Mouse (Mus musculus) intestine, postnatal 0 days (tissue): Measurements from ENCODE around the gene N4bp2l1. TPM values are rescaled to one million over a fixed set of nuclear protein-coding genes. Genes with fewer than 3 reads are reported as not detected.

Source experiments
- ATAC-seq: fragments of 200-750 bp; cut with Nextera tagmentation; 2 replicates; pipeline ENCODE4 v1.8.0; 2017; ENCODE audit warnings: mild to moderate bottlenecking, moderate TSS enrichment, moderate library complexity
- H3K27ac ChIP-seq: fragments of 300-500 bp; sonication (generic); 2 replicates; pipeline ENCODE4 v1.5.1; 2014; ENCODE audit warnings: mild to moderate bottlenecking, low read depth, low read length, moderate library complexity
- H3K27me3 ChIP-seq: fragments of 300-500 bp; sonication (generic); replicated peaks from 2 replicates; pipeline ENCODE4 v1.6.1; 2014; ENCODE audit warnings: low read length, mixed read lengths; ENCODE audit not compliant: control insufficient read depth, insufficient read depth
- H3K36me3 ChIP-seq: fragments of 300-500 bp; sonication (generic); 2 replicates; pipeline ENCODE4 v1.6.1; 2014; ENCODE audit warnings: mild to moderate bottlenecking, moderate library complexity; ENCODE audit not compliant: control insufficient read depth, insufficient read depth
- H3K4me1 ChIP-seq: fragments of 300-500 bp; sonication (generic); replicated peaks from 2 replicates; pipeline ENCODE4 v1.6.1; 2014; ENCODE audit warnings: antibody characterized with exemption, low read length, mixed read lengths; ENCODE audit not compliant: control insufficient read depth, insufficient read depth
- H3K4me2 ChIP-seq: fragments of 300-500 bp; sonication (generic); replicated peaks from 2 replicates; pipeline ENCODE4 v1.6.1; 2014; ENCODE audit warnings: low read depth, mild to moderate bottlenecking, moderate library complexity
- H3K4me3 ChIP-seq: fragments of 300-500 bp; sonication (generic); 2 replicates; pipeline ENCODE4 v1.5.1; 2014; ENCODE audit warnings: low read depth, low read length
- H3K9ac ChIP-seq: fragments of 300-500 bp; sonication (generic); 2 replicates; pipeline ENCODE4 v1.6.1; 2014; ENCODE audit warnings: mild to moderate bottlenecking, low read depth, low read length
- H3K9me3 ChIP-seq: fragments of 300-500 bp; sonication (generic); 2 replicates; pipeline ENCODE4 v1.6.1; 2016; ENCODE audit warnings: mixed run types; ENCODE audit not compliant: control insufficient read depth
- CTCF ChIP-seq: sonication (generic); IDR thresholded peaks from 2 replicates; pipeline ENCODE4 v1.5.1; 2016; ENCODE audit warnings: low read depth, mild to moderate bottlenecking, control low read depth, antibody characterized with exemption, moderate library complexity
- WGBS: fragments of 180-500 bp; shearing (Covaris S2); extraction: QIAGEN DNeasy Blood & Tissue Kit; methylation state at CpG from one replicate; pipeline ENCODE4 v1.1.7; 2014; 5-methylcytosine and 5-hydroxymethylcytosine counted together
- polyA plus RNA-seq: library from polyadenylated mRNA; unstranded; fragments of >200 nt; fragmentation: Nextera tagmentation; extraction: Ambion mirVana; gene quantifications from 2 replicates; pipeline ENCODE4 v1.2.1, GENCODE M21; 2015

The N4bp2l1 gene
- polyA plus RNA-seq, 1 experiment from 2014 or later = 21.1 TPM

DNA sequence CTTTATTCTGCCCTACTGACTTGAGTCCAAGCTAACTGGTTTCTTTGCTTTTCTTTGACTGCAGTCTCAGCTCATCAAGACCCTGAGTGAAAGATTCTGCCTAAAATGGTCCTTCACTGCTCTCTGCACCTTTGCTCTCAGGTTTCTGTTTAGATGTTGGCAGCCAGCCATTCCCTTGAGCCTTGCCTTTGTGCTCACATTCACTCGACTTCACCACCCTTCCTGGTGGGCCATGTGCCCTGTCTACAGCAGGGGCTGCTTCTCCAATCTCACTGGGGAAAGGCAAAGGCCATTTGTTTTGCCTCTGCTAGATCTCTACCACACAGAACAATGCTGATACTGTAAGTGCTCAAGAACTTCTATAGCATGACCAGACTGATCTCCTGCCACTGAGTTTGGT is 25.8 kb upstream of the N4bp2l1 start:
- H3K9ac ChIP-seq = no peak overlapping the region
- 31% methylated on average over 1 of the region's 1 CpGs for WGBS
- no peak for TF ChIP-seq CTCF
- 0 out of 2 replicates have a peak, but pooled peaks cover 2% of the 10 kb centered on the region for H3K4me1 ChIP-seq
- no peaks in the 10 kb centered on the region for H3K27me3 ChIP-seq
- no peak overlapping the region for H3K4me2 ChIP-seq
- H3K4me3 ChIP-seq = no peak overlapping the region
- no peaks in the 10 kb centered on the region for H3K9me3 ChIP-seq
- no peak overlapping the region for H3K27ac ChIP-seq
- ATAC-seq = no peak
- H3K36me3 ChIP-seq = no peaks in the 10 kb centered on the region

GRCm38 (mm10) chr5:150621592-150621991 is 24.6 kb upstream of the N4bp2l1 start:
- Histone ChIP-seq H3K27me3 (no peaks in the 10 kb centered on the region), H3K9ac (no peak overlapping the region), H3K4me3 (no peak overlapping the region), H3K4me1 (0 out of 2 replicates have a peak, but pooled peaks cover 2% of the 10 kb centered on the region), H3K9me3 (no peaks in the 10 kb centered on the region), H3K4me2 (no peak overlapping the region), H3K27ac (no peak overlapping the region), H3K36me3 (no peaks in the 10 kb centered on the region)
- no peak for TF ChIP-seq CTCF
- no peak for ATAC-seq
- WGBS = 89% methylated on average over 3 of the region's 3 CpGs

- TF ChIP-seq CTCF = no peak
- Histone ChIP-seq H3K36me3 (no peaks in the 10 kb centered on the region), H3K9ac (no peak overlapping the region), H3K27ac (no peak overlapping the region), H3K4me2 (no peak overlapping the region), H3K4me3 (no peak overlapping the region), H3K27me3 (no peaks in the 10 kb centered on the region), H3K9me3 (no peaks in the 10 kb centered on the region), H3K4me1 (0 out of 2 replicates have a peak, but pooled peaks cover 2% of the 10 kb centered on the region)
- 72% methylated on average over 7 of the region's 7 CpGs for WGBS
- no peak for ATAC-seq
Observed at GRCm38 (mm10) chr5:150620588-150621135, 23.7 kb upstream of the N4bp2l1 start.

- Histone ChIP-seq H3K9ac (no peak overlapping the region), H3K9me3 (no peaks in the 10 kb centered on the region), H3K4me3 (no peak overlapping the region), H3K36me3 (no peaks in the 10 kb centered on the region), H3K27me3 (no peaks in the 10 kb centered on the region), H3K4me2 (no peak overlapping the region), H3K27ac (no peak overlapping the region), H3K4me1 (0 out of 2 replicates have a peak, but pooled peaks cover 2% of the 10 kb centered on the region)
- TF ChIP-seq CTCF = no peak
- WGBS = 85% methylated on average over 10 of the region's 10 CpGs
- ATAC-seq = no peak
Observed at GRCm38 (mm10) chr5:150618599-150619355, 21.8 kb upstream of the N4bp2l1 start.

GRCm38 (mm10) chr5:150616731-150617130 is 19.7 kb upstream of the N4bp2l1 start:
- 56% methylated on average over 3 of the region's 3 CpGs for WGBS
- ATAC-seq = no peak

DNA sequence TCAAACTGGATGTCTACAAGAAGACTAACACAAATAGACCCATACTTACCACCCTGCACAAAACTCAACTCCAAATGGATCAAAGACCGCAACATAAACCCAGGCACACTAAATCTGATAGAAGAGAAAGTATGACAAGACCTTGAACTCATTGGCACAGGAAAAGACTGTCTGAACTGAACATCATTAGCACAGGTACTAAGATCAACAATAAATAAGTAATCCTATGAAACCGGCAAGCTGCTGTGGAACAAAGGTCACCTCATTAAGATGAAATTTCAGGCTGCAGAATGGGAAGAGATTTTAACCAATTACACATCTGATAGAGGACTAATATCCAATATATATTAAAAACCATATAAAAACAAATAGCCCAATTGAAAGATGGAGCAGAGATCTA is 19.2 kb upstream of the N4bp2l1 start:
- no peak for ATAC-seq
- Histone ChIP-seq H3K9ac (no peak overlapping the region), H3K4me1 (no peaks in the 10 kb centered on the region), H3K27me3 (no peaks in the 10 kb centered on the region), H3K27ac (no peak overlapping the region), H3K4me2 (no peak overlapping the region), H3K9me3 (no peaks in the 10 kb centered on the region), H3K4me3 (no peak overlapping the region), H3K36me3 (no peaks in the 10 kb centered on the region)
- WGBS = 64% methylated on average over 2 of the region's 2 CpGs
- TF ChIP-seq CTCF = no peak

More at GRCm38 (mm10) chr5:150616731-150617130, 19.7 kb upstream of the N4bp2l1 start:
- Histone ChIP-seq H3K9ac (no peak overlapping the region), H3K36me3 (no peaks in the 10 kb centered on the region), H3K4me1 (no peaks in the 10 kb centered on the region), H3K9me3 (no peaks in the 10 kb centered on the region), H3K27ac (no peak overlapping the region), H3K4me2 (no peak overlapping the region), H3K4me3 (no peak overlapping the region), H3K27me3 (no peaks in the 10 kb centered on the region)
- TF ChIP-seq CTCF = no peak
